Mouse (Mus musculus): ENCODE data around the gene Nlgn1. TPM values are rescaled to one million over a fixed set of nuclear protein-coding genes. Genes with fewer than 3 reads are reported as not detected.

Nlgn1 gene
- polyA plus RNA-seq, 1 experiment from 2014 or later, result 19.1 TPM

- Histone ChIP-seq H3K4me3 (no peak overlapping the region), H3K27me3 (no peaks in the 10 kb centered on the region), H3K4me2 (no peak overlapping the region), H3K27ac (no peak overlapping the region), H3K9ac (no peak overlapping the region), H3K9me3 (no peaks in the 10 kb centered on the region), H3K36me3 (no peaks in the 10 kb centered on the region), H3K4me1 (replicated peaks) (no peaks in the 10 kb centered on the region)
- 56% methylated on average over 5 of the region's 5 CpGs for WGBS
- ATAC-seq (ENCODE audit: low FRiP score), result no peak
Observed at GRCm38 (mm10) chr3:26174257-26174656, 158.0 kb downstream of the Nlgn1 start.

- no peaks in the 10 kb centered on the region for H3K4me1 ChIP-seq (replicated peaks)
- H3K27me3 ChIP-seq, result no peaks in the 10 kb centered on the region
- H3K27ac ChIP-seq, result no peak overlapping the region
- ATAC-seq (ENCODE audit: low FRiP score), result no peak
- H3K9ac ChIP-seq, result no peak overlapping the region
- no peak overlapping the region for H3K4me3 ChIP-seq
- 44% methylated on average over 3 of the region's 3 CpGs for WGBS
- H3K9me3 ChIP-seq, result no peaks in the 10 kb centered on the region
- no peak overlapping the region for H3K4me2 ChIP-seq
- no peaks in the 10 kb centered on the region for H3K36me3 ChIP-seq
Observed at GRCm38 (mm10) chr3:26173613-26174012, 158.6 kb downstream of the Nlgn1 start.

- Histone ChIP-seq H3K27me3 (no peaks in the 10 kb centered on the region), H3K36me3 (no peaks in the 10 kb centered on the region), H3K9ac (no peak overlapping the region), H3K4me1 (replicated peaks) (no peaks in the 10 kb centered on the region), H3K4me3 (no peak overlapping the region), H3K4me2 (no peak overlapping the region), H3K9me3 (no peaks in the 10 kb centered on the region), H3K27ac (no peak overlapping the region)
- WGBS, result 84% methylated on average over 8 of the region's 8 CpGs
- ATAC-seq (ENCODE audit: low FRiP score), result no peak
Observed at GRCm38 (mm10) chr3:26166711-26167110, 165.5 kb downstream of the Nlgn1 start.

- peaks cover 21% of the 10 kb centered on the region for H3K4me1 ChIP-seq (replicated peaks)
- WGBS, result 2% methylated on average over 9 of the region's 9 CpGs
- peak overlapping the region; percentile 66 for H3K4me2 ChIP-seq
- no peaks in the 10 kb centered on the region for H3K9me3 ChIP-seq
- ATAC-seq (ENCODE audit: low FRiP score), result 0 out of 2 replicates have a peak, but pooled peaks have one; percentile 60
- no peaks in the 10 kb centered on the region for H3K27me3 ChIP-seq
- H3K27ac ChIP-seq, result peak overlapping the region; percentile 87
- H3K36me3 ChIP-seq, result no peaks in the 10 kb centered on the region
- peak overlapping the region; percentile 77 for H3K9ac ChIP-seq
- peak overlapping the region; percentile 62 for H3K4me3 ChIP-seq
Observed at GRCm38 (mm10) chr3:26153782-26154181, 178.5 kb downstream of the Nlgn1 start.

GRCm38 (mm10) chr3:26153036-26153741 lies 179.1 kb downstream of the Nlgn1 start:
- Histone ChIP-seq H3K4me1 (replicated peaks) (peaks cover 21% of the 10 kb centered on the region), H3K9ac (peak overlapping the region; percentile 77), H3K36me3 (no peaks in the 10 kb centered on the region), H3K27me3 (no peaks in the 10 kb centered on the region), H3K27ac (peak overlapping the region; percentile 87), H3K4me3 (peak overlapping the region; percentile 62), H3K4me2 (peak overlapping the region; percentile 66), H3K9me3 (no peaks in the 10 kb centered on the region)
- peak; percentile 65 for ATAC-seq (ENCODE audit: low FRiP score)
- under 1% methylated on average over 31 of the region's 31 CpGs for WGBS

GRCm38 (mm10) chr3:26152510-26153035 lies 179.7 kb downstream of the Nlgn1 start:
- Histone ChIP-seq H3K27ac (peak overlapping the region; percentile 87), H3K4me2 (peak overlapping the region; percentile 66), H3K4me3 (peak overlapping the region; percentile 62), H3K36me3 (no peaks in the 10 kb centered on the region), H3K9ac (peak overlapping the region; percentile 77), H3K9me3 (no peaks in the 10 kb centered on the region), H3K27me3 (no peaks in the 10 kb centered on the region), H3K4me1 (replicated peaks) (peaks cover 21% of the 10 kb centered on the region)
- ATAC-seq (ENCODE audit: low FRiP score), result peak; percentile 59
- under 1% methylated on average over 10 of the region's 10 CpGs for WGBS

GRCm38 (mm10) chr3:26151351-26152020 lies 180.8 kb downstream of the Nlgn1 start:
- peak overlapping the region; percentile 62 for H3K4me3 ChIP-seq
- WGBS, result 36% methylated on average over 6 of the region's 6 CpGs
- no peak for ATAC-seq (ENCODE audit: low FRiP score)
- peak overlapping the region; percentile 67 for H3K9ac ChIP-seq
- H3K36me3 ChIP-seq, result no peaks in the 10 kb centered on the region
- peaks cover 21% of the 10 kb centered on the region for H3K4me1 ChIP-seq (replicated peaks)
- no peaks in the 10 kb centered on the region for H3K27me3 ChIP-seq
- no peaks in the 10 kb centered on the region for H3K9me3 ChIP-seq
- peak overlapping the region; percentile 66 for H3K4me2 ChIP-seq
- no peak overlapping the region; the same call in 1 of the 2 replicates for H3K27ac ChIP-seq

- H3K9me3 ChIP-seq, result no peaks in the 10 kb centered on the region
- peaks cover 17% of the 10 kb centered on the region for H3K4me1 ChIP-seq (replicated peaks)
- H3K36me3 ChIP-seq, result no peaks in the 10 kb centered on the region
- WGBS, result 34% methylated on average over 3 of the region's 3 CpGs
- no peaks in the 10 kb centered on the region for H3K27me3 ChIP-seq
- no peak overlapping the region for H3K4me2 ChIP-seq
- no peak overlapping the region for H3K27ac ChIP-seq
- no peak for ATAC-seq (ENCODE audit: low FRiP score)
- no peak overlapping the region for H3K4me3 ChIP-seq
- no peak overlapping the region for H3K9ac ChIP-seq
Observed at GRCm38 (mm10) chr3:26146174-26146573, 186.1 kb downstream of the Nlgn1 start.

- no peaks in the 10 kb centered on the region for H3K27me3 ChIP-seq
- 34% methylated on average over 5 of the region's 5 CpGs for WGBS
- H3K4me1 ChIP-seq (replicated peaks), result peaks cover 10% of the 10 kb centered on the region; the same call in 1 of the 2 replicates
- H3K4me3 ChIP-seq, result no peak overlapping the region
- no peak overlapping the region for H3K9ac ChIP-seq
- no peaks in the 10 kb centered on the region for H3K36me3 ChIP-seq
- ATAC-seq (ENCODE audit: low FRiP score), result no peak
- H3K27ac ChIP-seq, result no peak overlapping the region
- no peak overlapping the region for H3K4me2 ChIP-seq
- H3K9me3 ChIP-seq, result no peaks in the 10 kb centered on the region
Observed at GRCm38 (mm10) chr3:26145441-26145840, 186.8 kb downstream of the Nlgn1 start.

GRCm38 (mm10) chr3:26141590-26141989 lies 190.7 kb downstream of the Nlgn1 start:
- peak; percentile 57; the same call in 1 of the 2 replicates for ATAC-seq (ENCODE audit: low FRiP score)
- WGBS, result 64% methylated on average over 3 of the region's 3 CpGs

GRCm38 (mm10) chr3:26134839-26135651 lies 197.2 kb downstream of the Nlgn1 start:
- peak overlapping the region; percentile 41 for H3K4me2 ChIP-seq
- ATAC-seq (ENCODE audit: low FRiP score), result no peak
- 0 out of 2 replicates have a peak overlapping the region, but pooled peaks have one; percentile 58 for H3K27ac ChIP-seq
- H3K4me3 ChIP-seq, result no peak overlapping the region
- WGBS, result 21% methylated on average over 9 of the region's 9 CpGs
- H3K9ac ChIP-seq, result 0 out of 2 replicates have a peak overlapping the region, but pooled peaks have one; percentile 46
- peaks cover 14% of the 10 kb centered on the region for H3K36me3 ChIP-seq
- H3K27me3 ChIP-seq, result no peaks in the 10 kb centered on the region
- peaks cover 8% of the 10 kb centered on the region for H3K4me1 ChIP-seq (replicated peaks)
- H3K9me3 ChIP-seq, result no peaks in the 10 kb centered on the region

More at GRCm38 (mm10) chr3:26141590-26141989, 190.7 kb downstream of the Nlgn1 start:
- Histone ChIP-seq H3K4me3 (no peak overlapping the region), H3K27ac (no peak overlapping the region), H3K27me3 (no peaks in the 10 kb centered on the region), H3K9ac (no peak overlapping the region), H3K4me2 (no peak overlapping the region), H3K9me3 (no peaks in the 10 kb centered on the region), H3K4me1 (replicated peaks) (peaks cover 4% of the 10 kb centered on the region; the same call in 1 of the 2 replicates), H3K36me3 (no peaks in the 10 kb centered on the region)

GRCm38 (mm10) chr3:26130919-26131318 lies 201.3 kb downstream of the Nlgn1 start:
- H3K9me3 ChIP-seq, result no peaks in the 10 kb centered on the region
- no peak overlapping the region for H3K9ac ChIP-seq
- ATAC-seq (ENCODE audit: low FRiP score), result no peak
- no peak overlapping the region for H3K4me3 ChIP-seq
- no peak overlapping the region for H3K27ac ChIP-seq
- 66% methylated on average over 2 of the region's 2 CpGs for whole genome bisulfite sequencing
- H3K27me3 ChIP-seq, result no peaks in the 10 kb centered on the region
- peaks cover 14% of the 10 kb centered on the region for H3K36me3 ChIP-seq
- no peak overlapping the region for H3K4me2 ChIP-seq
- H3K4me1 ChIP-seq (replicated peaks), result peaks cover 11% of the 10 kb centered on the region
